Comparison of ENCODE assay signal across 26 mouse cellular contexts in genomic region chr4:82543936-82544335, GRCm38 (mm10).
"Had no signal": no experiment of that assay in that cellular context is flagged by ENCODE, and none has a peak within 500 bp of the region (broad histone marks: within the 10 kb centered on the region; RNA-seq: fewer than 3 reads in every experiment).

No protein-coding gene starts in this region.

- H3K4me2 ChIP-seq: heart, embryonic 12.5 days; hindbrain, embryonic 12.5 days; hindbrain, embryonic 14.5 days; intestine, embryonic 15.5 days; limb, embryonic 12.5 days; liver, embryonic 11.5 days; liver, embryonic 13.5 days; liver, embryonic 15.5 days had no signal

- H3K9me3 ChIP-seq: heart, embryonic 10.5 days; heart, embryonic 12.5 days; hindbrain, embryonic 10.5 days; hindbrain, embryonic 12.5 days; intestine, embryonic 15.5 days; limb, embryonic 10.5 days; limb, embryonic 12.5 days; liver, embryonic 13.5 days; liver, embryonic 15.5 days had no signal

- H3K9ac ChIP-seq: heart, embryonic 12.5 days; hindbrain, embryonic 12.5 days; hindbrain, embryonic 14.5 days; intestine, embryonic 15.5 days; limb, embryonic 12.5 days; liver, embryonic 13.5 days; liver, embryonic 15.5 days; liver, postnatal 0 days had no signal

- ATAC-seq: hindbrain, embryonic 16.5 days; inflammation-experienced regulatory T-cells, adult 6 months; intestine, postnatal 0 days; liver, postnatal 0 days had no signal

- H3K27me3 ChIP-seq: heart, embryonic 12.5 days; intestine, embryonic 15.5 days had no signal

- DNase-seq: gastrocnemius, postnatal 14 days; heart, postnatal 10 days; heart, postnatal 4 days; kidney, adult 18-20 months; kidney, adult 8-10 months; kidney, postnatal 10 days; kidney, postnatal 25 days; kidney, postnatal 4 days; layer of hippocampus, adult 9-11 months; liver; liver, embryonic 13.5 days; liver, postnatal 0 days had no signal

- H3K4me1 ChIP-seq: intestine, embryonic 15.5 days; liver, embryonic 13.5 days; liver, embryonic 15.5 days had no signal

- H3K27ac ChIP-seq: heart, embryonic 10.5 days; hindbrain, embryonic 10.5 days; hindbrain, embryonic 12.5 days; hindbrain, embryonic 14.5 days; intestine, embryonic 15.5 days; left cerebral cortex, adult 2 months; limb, embryonic 10.5 days; limb, embryonic 12.5 days; liver, embryonic 13.5 days; liver, embryonic 15.5 days had no signal

- H3K4me3 ChIP-seq: heart, embryonic 10.5 days; heart, embryonic 12.5 days; hindbrain, embryonic 10.5 days; hindbrain, embryonic 12.5 days; intestine, embryonic 15.5 days; left cerebral cortex, adult 2 months; limb, embryonic 10.5 days; limb, embryonic 12.5 days; liver, embryonic 13.5 days; liver, embryonic 15.5 days had no signal

- H3K36me3 ChIP-seq: heart, embryonic 10.5 days; hindbrain, embryonic 10.5 days; hindbrain, embryonic 12.5 days; intestine, embryonic 15.5 days; limb, embryonic 10.5 days; limb, embryonic 12.5 days; liver, embryonic 13.5 days; liver, embryonic 15.5 days had no signal
